25 mouse cellular contexts compared by ENCODE assay signal in genomic region chr5:73945671-73946070, GRCm38 (mm10).
"Had no signal": no experiment of that assay in that cellular context is flagged by ENCODE, and none has a peak within 500 bp of the region (broad histone marks: within the 10 kb centered on the region; RNA-seq: fewer than 3 reads in every experiment).

No protein-coding gene starts in this region.

- H3K9ac ChIP-seq: heart, embryonic 13.5 days; heart, embryonic 15.5 days; hindbrain, embryonic 12.5 days; hindbrain, embryonic 14.5 days; kidney, embryonic 15.5 days; limb, embryonic 13.5 days; limb, embryonic 15.5 days; liver, embryonic 13.5 days; liver, embryonic 15.5 days had no signal

- H3K4me1 ChIP-seq: heart, embryonic 13.5 days; heart, embryonic 15.5 days; limb, embryonic 15.5 days; liver, embryonic 13.5 days; liver, embryonic 15.5 days had no signal

- H3K4me2 ChIP-seq: heart, embryonic 11.5 days; heart, embryonic 13.5 days; heart, embryonic 15.5 days; hindbrain, embryonic 12.5 days; hindbrain, embryonic 14.5 days; kidney, embryonic 15.5 days; limb, embryonic 13.5 days; limb, embryonic 15.5 days; liver, embryonic 11.5 days; liver, embryonic 13.5 days; liver, embryonic 15.5 days had no signal

- H3K27me3 ChIP-seq: heart, embryonic 13.5 days; heart, embryonic 15.5 days; hindbrain, embryonic 12.5 days; kidney, embryonic 15.5 days; limb, embryonic 13.5 days; limb, embryonic 15.5 days; liver, embryonic 13.5 days; liver, embryonic 15.5 days had no signal

- H3K4me3 ChIP-seq: heart, adult 2 months; heart, embryonic 13.5 days; heart, embryonic 15.5 days; hindbrain, embryonic 10.5 days; hindbrain, embryonic 12.5 days; kidney, embryonic 15.5 days; limb, embryonic 13.5 days; limb, embryonic 15.5 days; liver, embryonic 13.5 days; liver, embryonic 15.5 days had no signal

- H3K36me3 ChIP-seq: heart, embryonic 13.5 days; heart, embryonic 15.5 days; hindbrain, embryonic 10.5 days; hindbrain, embryonic 12.5 days; kidney, embryonic 15.5 days; limb, embryonic 13.5 days; limb, embryonic 15.5 days; liver, embryonic 13.5 days; liver, embryonic 15.5 days had no signal

- H3K27ac ChIP-seq: heart, adult 2 months; heart, embryonic 13.5 days; heart, embryonic 15.5 days; hindbrain, embryonic 10.5 days; hindbrain, embryonic 12.5 days; hindbrain, embryonic 14.5 days; kidney, embryonic 15.5 days; kidney, postnatal 0 days; limb, embryonic 13.5 days; limb, embryonic 15.5 days; liver, embryonic 13.5 days; liver, embryonic 15.5 days had no signal

- H3K9me3 ChIP-seq: heart, embryonic 13.5 days; heart, embryonic 15.5 days; hindbrain, embryonic 10.5 days; hindbrain, embryonic 12.5 days; kidney, embryonic 15.5 days; limb, embryonic 13.5 days; limb, embryonic 15.5 days; liver, embryonic 13.5 days; liver, embryonic 15.5 days had no signal

- DNase-seq: gastrocnemius, postnatal 25 days; heart, adult 2 months; heart, postnatal 14 days; heart, postnatal 36 days; kidney, adult 11 months; kidney, adult 2 months; kidney, adult 9 months; kidney, postnatal 14 days; kidney, postnatal 36 days; layer of hippocampus, adult 9-11 months; layer of hippocampus, postnatal 36 days; left cerebral cortex, postnatal 4 days; liver, embryonic 13.5 days had no signal
